Mouse (Mus musculus): ENCODE results near the gene Ganab. TPM values are rescaled to one million over a fixed set of nuclear protein-coding genes. Genes with fewer than 3 reads are reported as not detected.

The Ganab gene
- polyA plus RNA-seq, 2 experiments: 91.7 to 212 TPM

- no peaks in the 10 kb centered on the region for H3K9me3 ChIP-seq (ENCODE audit: control insufficient read depth, low read length)
- ATAC-seq (ENCODE audit: low FRiP score, low read depth): no peak
- no peak for DNase-seq (ENCODE audit: low spot score)
- H3K36me3 ChIP-seq (ENCODE audit: control insufficient read depth, insufficient read depth, low read length): peaks cover 47% of the 10 kb centered on the region
- WGBS: 3% methylated on average over 13 of the region's 13 CpGs
- H3K4me2 ChIP-seq (replicated peaks; ENCODE audit: low read depth, low read length, severe bottlenecking): peak overlapping the region; percentile 86
- peak overlapping the region; percentile 78 for H3K27ac ChIP-seq (replicated peaks; ENCODE audit: low read depth, low read length)
- H3K4me3 ChIP-seq (replicated peaks; ENCODE audit: low read length): peak overlapping the region; percentile 95
- H3K4me1 ChIP-seq (ENCODE audit: control insufficient read depth, insufficient read depth, low read length): peaks cover 16% of the 10 kb centered on the region
- H3K9ac ChIP-seq (ENCODE audit: low read depth, low read length, severe bottlenecking): peak overlapping the region; percentile 91
- TF ChIP-seq POLR2A (IDR thresholded peaks at IDR 0.05; ENCODE audit: borderline replicate concordance, extremely low read depth, insufficient read depth, insufficient read length): no peak
- no peaks in the 10 kb centered on the region for H3K27me3 ChIP-seq (ENCODE audit: control insufficient read depth, insufficient read depth, low read length)
Measured at GRCm38 (mm10) chr19:8898576-8898975, 705 bp downstream of the Ganab start.

DNA sequence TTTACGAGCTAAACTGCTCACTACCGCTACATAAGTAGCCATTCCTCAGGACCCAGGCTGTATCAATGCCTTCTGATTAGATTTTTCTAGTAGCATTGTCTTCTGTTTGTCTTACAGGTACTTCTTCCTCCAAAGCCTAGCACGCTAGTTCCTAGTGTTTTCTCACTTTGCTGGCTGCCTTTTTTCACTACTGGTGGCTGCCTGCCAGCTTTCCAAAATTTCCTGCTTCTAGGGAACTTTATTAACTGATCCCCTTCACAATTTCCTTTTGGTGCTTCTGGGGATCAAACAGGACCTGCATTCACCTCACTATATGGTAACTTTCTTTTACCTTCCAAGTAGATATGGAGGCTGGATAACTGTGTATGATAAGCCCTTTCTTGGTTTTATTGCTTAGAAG is 1.2 kb downstream of the Ganab start:
- Histone ChIP-seq H3K36me3 (ENCODE audit: control insufficient read depth, insufficient read depth, low read length) (peaks cover 52% of the 10 kb centered on the region), H3K9ac (ENCODE audit: low read depth, low read length, severe bottlenecking) (peak overlapping the region; percentile 91), H3K27ac (replicated peaks; ENCODE audit: low read depth, low read length) (0 out of 2 replicates have a peak overlapping the region, but pooled peaks have one; percentile 78), H3K9me3 (ENCODE audit: control insufficient read depth, low read length) (no peaks in the 10 kb centered on the region), H3K27me3 (ENCODE audit: control insufficient read depth, insufficient read depth, low read length) (no peaks in the 10 kb centered on the region), H3K4me3 (replicated peaks; ENCODE audit: low read length) (peak overlapping the region; percentile 95), H3K4me2 (replicated peaks; ENCODE audit: low read depth, low read length, severe bottlenecking) (peak overlapping the region; percentile 86), H3K4me1 (ENCODE audit: control insufficient read depth, insufficient read depth, low read length) (peaks cover 13% of the 10 kb centered on the region)
- WGBS: 25% methylated on average over 3 of the region's 3 CpGs
- ATAC-seq (ENCODE audit: low FRiP score, low read depth) (no peak), DNase-seq (ENCODE audit: low spot score) (no peak)
- TF ChIP-seq POLR2A (IDR thresholded peaks at IDR 0.05; ENCODE audit: borderline replicate concordance, extremely low read depth, insufficient read depth, insufficient read length): no peak

DNA sequence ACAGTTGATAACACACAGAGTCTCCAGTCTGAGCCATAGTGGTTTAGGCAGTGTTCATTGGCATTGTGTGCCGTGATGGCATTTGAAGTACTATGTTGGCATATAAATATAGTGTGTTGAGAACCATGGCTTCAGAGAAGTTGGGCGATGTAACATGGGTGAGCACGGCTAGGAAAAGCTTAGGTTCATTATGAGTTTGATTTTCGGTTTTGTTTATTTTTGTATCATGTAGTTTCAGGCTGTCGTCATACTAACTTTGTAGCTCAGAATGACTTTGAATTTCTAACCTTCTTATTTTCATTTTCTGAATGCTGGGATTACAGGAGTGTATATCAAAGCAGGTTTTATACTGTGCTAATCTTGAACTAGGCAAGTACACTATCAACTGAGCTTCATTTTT is 5.5 kb downstream of the Ganab start:
- WGBS: 95% methylated on average over 5 of the region's 5 CpGs
- no peak overlapping the region for H3K4me2 ChIP-seq (replicated peaks; ENCODE audit: low read depth, low read length, severe bottlenecking)
- ATAC-seq (ENCODE audit: low FRiP score, low read depth) (no peak), DNase-seq (ENCODE audit: low spot score) (no peak)
- H3K4me3 ChIP-seq (replicated peaks; ENCODE audit: low read length): no peak overlapping the region
- peaks cover 8% of the 10 kb centered on the region for H3K4me1 ChIP-seq (ENCODE audit: control insufficient read depth, insufficient read depth, low read length)
- H3K36me3 ChIP-seq (ENCODE audit: control insufficient read depth, insufficient read depth, low read length): peaks cover 66% of the 10 kb centered on the region
- no peaks in the 10 kb centered on the region for H3K9me3 ChIP-seq (ENCODE audit: control insufficient read depth, low read length)
- no peak for TF ChIP-seq POLR2A (IDR thresholded peaks at IDR 0.05; ENCODE audit: borderline replicate concordance, extremely low read depth, insufficient read depth, insufficient read length)
- H3K27ac ChIP-seq (replicated peaks; ENCODE audit: low read depth, low read length): no peak overlapping the region
- no peak overlapping the region for H3K9ac ChIP-seq (ENCODE audit: low read depth, low read length, severe bottlenecking)
- H3K27me3 ChIP-seq (ENCODE audit: control insufficient read depth, insufficient read depth, low read length): no peaks in the 10 kb centered on the region

DNA sequence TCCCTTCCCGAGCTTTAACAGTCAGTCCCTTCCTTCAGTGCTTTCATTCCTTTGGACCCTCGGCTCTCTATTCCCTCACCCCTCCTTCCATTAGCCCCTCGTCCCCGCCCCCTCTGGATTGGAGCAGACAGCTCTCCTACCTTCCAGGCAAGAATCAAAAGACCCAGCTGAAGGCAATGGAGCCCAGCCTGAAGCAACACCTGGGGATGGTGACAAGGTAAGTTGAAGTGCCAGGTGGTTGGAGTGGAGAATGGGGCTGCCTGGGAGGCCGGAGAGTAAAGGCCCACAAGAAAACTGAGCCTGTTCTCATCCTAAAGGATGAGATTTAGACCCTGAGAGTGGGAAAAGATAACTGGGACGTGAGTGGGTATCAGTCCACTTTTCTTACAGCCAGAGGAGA is 10.7 kb downstream of the Ganab start:
- no peaks in the 10 kb centered on the region for H3K4me1 ChIP-seq (ENCODE audit: control insufficient read depth, insufficient read depth, low read length)
- no peak for TF ChIP-seq POLR2A (IDR thresholded peaks at IDR 0.05; ENCODE audit: borderline replicate concordance, extremely low read depth, insufficient read depth, insufficient read length)
- no peak for ATAC-seq (ENCODE audit: low FRiP score, low read depth)
- peaks cover 97% of the 10 kb centered on the region for H3K36me3 ChIP-seq (ENCODE audit: control insufficient read depth, insufficient read depth, low read length)
- no peaks in the 10 kb centered on the region for H3K9me3 ChIP-seq (ENCODE audit: control insufficient read depth, low read length)
- H3K9ac ChIP-seq (ENCODE audit: low read depth, low read length, severe bottlenecking): no peak overlapping the region
- no peak for DNase-seq (ENCODE audit: low spot score)
- no peaks in the 10 kb centered on the region for H3K27me3 ChIP-seq (ENCODE audit: control insufficient read depth, insufficient read depth, low read length)
- H3K27ac ChIP-seq (replicated peaks; ENCODE audit: low read depth, low read length): no peak overlapping the region
- no peak overlapping the region for H3K4me2 ChIP-seq (replicated peaks; ENCODE audit: low read depth, low read length, severe bottlenecking)
- no peak overlapping the region for H3K4me3 ChIP-seq (replicated peaks; ENCODE audit: low read length)
- WGBS: 85% methylated on average over 6 of the region's 6 CpGs

GRCm38 (mm10) chr19:8911810-8912209 is 13.9 kb downstream of the Ganab start:
- no peak for ATAC-seq (ENCODE audit: low FRiP score, low read depth)
- H3K4me3 ChIP-seq (replicated peaks; ENCODE audit: low read length): no peak overlapping the region
- no peak for TF ChIP-seq POLR2A (IDR thresholded peaks at IDR 0.05; ENCODE audit: borderline replicate concordance, extremely low read depth, insufficient read depth, insufficient read length)

DNA sequence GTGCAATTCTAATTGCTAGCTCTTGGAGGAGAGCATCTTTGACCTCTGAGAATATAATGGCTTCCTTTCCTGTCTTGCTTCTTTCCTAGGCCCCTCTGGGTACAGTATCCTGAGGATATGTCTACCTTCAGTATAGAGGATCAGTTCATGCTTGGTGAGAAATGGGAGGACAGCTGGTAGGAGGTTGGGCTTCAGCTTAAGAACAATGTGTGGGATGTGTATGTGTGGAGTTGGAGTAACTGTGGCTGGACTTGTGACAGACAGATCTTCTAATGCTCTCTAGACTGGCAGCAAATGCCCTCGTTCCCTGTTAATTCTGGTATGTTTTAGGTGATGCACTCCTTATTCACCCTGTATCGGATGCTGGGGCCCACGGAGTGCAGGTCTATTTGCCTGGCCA is 16.3 kb downstream of the Ganab start:
- H3K36me3 ChIP-seq (ENCODE audit: control insufficient read depth, insufficient read depth, low read length): peaks cover 83% of the 10 kb centered on the region

More at GRCm38 (mm10) chr19:8911810-8912209, 13.9 kb downstream of the Ganab start:
- H3K4me2 ChIP-seq (replicated peaks; ENCODE audit: low read depth, low read length, severe bottlenecking): no peak overlapping the region
- H3K27ac ChIP-seq (replicated peaks; ENCODE audit: low read depth, low read length): no peak overlapping the region
- WGBS: 95% methylated on average over 5 of the region's 5 CpGs
- no peak for DNase-seq (ENCODE audit: low spot score)
- H3K4me1 ChIP-seq (ENCODE audit: control insufficient read depth, insufficient read depth, low read length): no peaks in the 10 kb centered on the region
- H3K36me3 ChIP-seq (ENCODE audit: control insufficient read depth, insufficient read depth, low read length): peaks cover 98% of the 10 kb centered on the region
- no peaks in the 10 kb centered on the region for H3K9me3 ChIP-seq (ENCODE audit: control insufficient read depth, low read length)
- no peaks in the 10 kb centered on the region for H3K27me3 ChIP-seq (ENCODE audit: control insufficient read depth, insufficient read depth, low read length)
- H3K9ac ChIP-seq (ENCODE audit: low read depth, low read length, severe bottlenecking): no peak overlapping the region

More for the DNA sequence above, 16.3 kb downstream of the Ganab start:
- Histone ChIP-seq H3K4me1 (ENCODE audit: control insufficient read depth, insufficient read depth, low read length) (no peaks in the 10 kb centered on the region), H3K9me3 (ENCODE audit: control insufficient read depth, low read length) (no peaks in the 10 kb centered on the region), H3K4me3 (replicated peaks; ENCODE audit: low read length) (no peak overlapping the region), H3K27ac (replicated peaks; ENCODE audit: low read depth, low read length) (no peak overlapping the region), H3K9ac (ENCODE audit: low read depth, low read length, severe bottlenecking) (no peak overlapping the region), H3K4me2 (replicated peaks; ENCODE audit: low read depth, low read length, severe bottlenecking) (no peak overlapping the region), H3K27me3 (ENCODE audit: control insufficient read depth, insufficient read depth, low read length) (no peaks in the 10 kb centered on the region)
- 93% methylated on average over 3 of the region's 3 CpGs for WGBS
- no peak for DNase-seq (ENCODE audit: low spot score)
- no peak for TF ChIP-seq POLR2A (IDR thresholded peaks at IDR 0.05; ENCODE audit: borderline replicate concordance, extremely low read depth, insufficient read depth, insufficient read length)
- no peak for ATAC-seq (ENCODE audit: low FRiP score, low read depth)

Data from limb, embryonic 14.5 days (tissue).